Comparison of ENCODE assay signal across 31 mouse cellular contexts in the genomic region with DNA sequence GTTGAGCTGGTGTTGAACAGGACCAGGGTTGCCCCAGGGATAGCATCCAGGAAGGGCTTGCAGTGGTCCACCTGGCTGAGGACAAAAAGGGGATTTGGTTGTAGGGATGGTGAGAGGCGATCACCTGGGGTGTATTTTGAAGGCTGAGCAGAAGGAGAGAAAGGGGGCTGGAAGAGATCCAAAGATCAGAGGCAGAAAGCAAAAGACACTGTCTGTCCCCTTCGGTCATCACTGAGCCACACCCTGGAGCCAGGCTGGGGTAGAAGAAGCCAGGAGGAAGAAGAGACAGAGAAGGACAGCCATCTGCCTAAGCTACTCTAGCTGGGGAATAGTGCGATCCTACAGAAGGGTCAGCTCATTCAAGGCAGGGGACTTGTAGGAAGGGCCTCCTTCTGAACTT. TPM values are rescaled to one million over a fixed set of nuclear protein-coding genes. Genes with fewer than 3 reads are reported as not detected.
A peak's percentile ranks its signal among the peaks of the same experiment; 100 is the strongest.
DNase-seq lines count a peak whose midpoint lies in the region; ATAC-seq and TF ChIP-seq lines count a peak whose summit lies in the region.
"Had no signal": no experiment of that assay in that cellular context is flagged by ENCODE, and none has a peak within 500 bp of the region (broad histone marks: within the 10 kb centered on the region; RNA-seq: fewer than 3 reads in every experiment).

No protein-coding gene starts in this region.

- TF ChIP-seq CTCF in G1E (IDR thresholded peaks at IDR 0.05; ENCODE audit: low read depth, low read length): no peak
- TF ChIP-seq CTCF in hindbrain, postnatal 0 days (IDR thresholded peaks at IDR 0.05; ENCODE audit: low read depth): no peak

- 49% methylated on average over 3 of the region's 3 CpGs for WGBS in heart, embryonic 10.5 days
- 58% methylated on average over 3 of the region's 3 CpGs for WGBS in forebrain, embryonic 14.5 days
- 65% methylated on average over 3 of the region's 3 CpGs for WGBS in hindbrain, postnatal 0 days

- H3K4me3 ChIP-seq in heart, embryonic 10.5 days: no peak overlapping the region
- peak overlapping the region; percentile 8; the same call in 1 of the 2 replicates for H3K4me3 ChIP-seq in G1E (ENCODE audit: low read depth, low read length)
- H3K4me3 ChIP-seq in forebrain, embryonic 14.5 days (ENCODE audit: low read depth, low read length): no peak overlapping the region
- H3K4me3 ChIP-seq in hindbrain, postnatal 0 days (ENCODE audit: low read length): no peak overlapping the region
- H3K4me3 ChIP-seq: kidney, embryonic 15.5 days; limb, embryonic 12.5 days; midbrain, embryonic 12.5 days had no signal

- no peak for ATAC-seq in G1E (ENCODE audit: extremely low read depth, insufficient number of reproducible peaks, low FRiP score, poor library complexity, severe bottlenecking)
- ATAC-seq in forebrain, embryonic 14.5 days: no peak
- no peak for ATAC-seq in hindbrain, postnatal 0 days
- ATAC-seq: Patski had no signal

- peaks cover 27% of the 10 kb centered on the region; the same call in 1 of the 2 replicates for H3K27me3 ChIP-seq in heart, embryonic 10.5 days (ENCODE audit: insufficient read depth, poor library complexity, severe bottlenecking)
- peaks cover 17% of the 10 kb centered on the region for H3K27me3 ChIP-seq in G1E (ENCODE audit: insufficient read depth, low read length)
- H3K27me3 ChIP-seq in forebrain, embryonic 14.5 days (replicated peaks; ENCODE audit: control insufficient read depth, insufficient read depth, low read length): no peaks in the 10 kb centered on the region
- H3K27me3 ChIP-seq in hindbrain, postnatal 0 days (ENCODE audit: insufficient read depth, low read length): no peaks in the 10 kb centered on the region
- H3K27me3 ChIP-seq: kidney, embryonic 15.5 days; limb, embryonic 12.5 days; midbrain, embryonic 12.5 days had no signal

- no peaks in the 10 kb centered on the region for H3K9me3 ChIP-seq in heart, embryonic 10.5 days
- H3K9me3 ChIP-seq in G1E (replicated peaks): peaks cover 5% of the 10 kb centered on the region
- H3K9me3 ChIP-seq in forebrain, embryonic 14.5 days (replicated peaks; ENCODE audit: control insufficient read depth, low read length): no peaks in the 10 kb centered on the region
- H3K9me3 ChIP-seq in hindbrain, postnatal 0 days (ENCODE audit: low read length): no peaks in the 10 kb centered on the region
- H3K9me3 ChIP-seq: kidney, embryonic 15.5 days; limb, embryonic 12.5 days; midbrain, embryonic 12.5 days had no signal

- peaks cover 43% of the 10 kb centered on the region for H3K4me1 ChIP-seq in heart, embryonic 10.5 days
- peaks cover 58% of the 10 kb centered on the region for H3K4me1 ChIP-seq in G1E (ENCODE audit: insufficient read depth, low read depth, low read length)
- peaks cover 22% of the 10 kb centered on the region for H3K4me1 ChIP-seq in forebrain, embryonic 14.5 days (ENCODE audit: control insufficient read depth, insufficient read depth, low read length)
- peaks cover 34% of the 10 kb centered on the region for H3K4me1 ChIP-seq in hindbrain, postnatal 0 days (ENCODE audit: insufficient read depth, low read length)

- H3K4me2 ChIP-seq in forebrain, embryonic 14.5 days (ENCODE audit: low read length): no peak overlapping the region
- no peak overlapping the region for H3K4me2 ChIP-seq in hindbrain, postnatal 0 days (ENCODE audit: low read depth, low read length)
- H3K4me2 ChIP-seq: kidney, embryonic 15.5 days; limb, embryonic 12.5 days; midbrain, embryonic 12.5 days had no signal

- H3K36me3 ChIP-seq in heart, embryonic 10.5 days: no peaks in the 10 kb centered on the region
- no peaks in the 10 kb centered on the region for H3K36me3 ChIP-seq in G1E (replicated peaks)
- no peaks in the 10 kb centered on the region for H3K36me3 ChIP-seq in forebrain, embryonic 14.5 days (ENCODE audit: control insufficient read depth, insufficient read depth, low read length)
- no peaks in the 10 kb centered on the region for H3K36me3 ChIP-seq in hindbrain, postnatal 0 days (ENCODE audit: insufficient read depth, low read length)
- H3K36me3 ChIP-seq: kidney, embryonic 15.5 days; limb, embryonic 12.5 days; midbrain, embryonic 12.5 days had no signal

- no peak overlapping the region for H3K9ac ChIP-seq in forebrain, embryonic 14.5 days (ENCODE audit: low read length)
- no peak overlapping the region for H3K9ac ChIP-seq in hindbrain, postnatal 0 days (replicated peaks; ENCODE audit: low read length)
- H3K9ac ChIP-seq: kidney, embryonic 15.5 days; limb, embryonic 12.5 days; midbrain, embryonic 12.5 days had no signal

- no peak for DNase-seq in heart, embryonic 10.5 days (ENCODE audit: low spot score)
- DNase-seq in heart, adult 18-20 months: no peak
- DNase-seq in G1E (ENCODE audit: low spot score): no peak
- DNase-seq in forebrain, embryonic 14.5 days (ENCODE audit: low spot score): no peak
- DNase-seq in hindbrain, postnatal 0 days (ENCODE audit: low spot score): no peak
- no peak for DNase-seq in adrenal gland, postnatal 10 days
- DNase-seq in thymus, postnatal 10 days (ENCODE audit: low spot score in 2 of 2): no peak
- DNase-seq in adrenal gland, adult (ENCODE audit: inconsistent age in 2 of 2, low spot score in 1 of 2): no peak
- DNase-seq: adrenal gland, adult 8-10 months; cerebellum, adult 8-10 months; gastrocnemius, postnatal 36 days; heart, postnatal 10 days; kidney, adult 11 months; kidney, postnatal 36 days; layer of hippocampus, postnatal 36 days; lung, postnatal 10 days had no signal

- peak overlapping the region; percentile 42; the same call in 1 of the 2 replicates for H3K27ac ChIP-seq in heart, embryonic 10.5 days
- peak overlapping the region; percentile 80 for H3K27ac ChIP-seq in forebrain, embryonic 14.5 days (ENCODE audit: low read depth, low read length)
- H3K27ac ChIP-seq in hindbrain, postnatal 0 days: peak overlapping the region; percentile 69
- H3K27ac ChIP-seq: kidney, embryonic 15.5 days; limb, embryonic 12.5 days; midbrain, embryonic 12.5 days; stomach, postnatal 0 days had no signal

RNA-seq across cellular contexts. Expression of a gene that starts 28.6 kb away (rescaled TPM):
- polyA plus RNA-seq in heart, embryonic 10.5 days (2016; fragmentation: Nextera tagmentation; extraction: Ambion mirVana): 4.6 and 5.4 TPM in 2 replicates
- total RNA-seq in heart, adult 18-20 months (2021): 1 to 10 TPM in 1 of 2 experiments, under 1 TPM in 1; 0.77 to 2.6 TPM
- total RNA-seq in G1E (2014; fragmentation: Nextera tagmentation): 46.2 and 51.9 TPM in 2 replicates
- 11.3 and 13.2 TPM in 2 replicates for total RNA-seq in G1E (2017)
- 32.5 and 36.7 TPM in 2 replicates for polyA plus RNA-seq in G1E (2012)
- polyA plus RNA-seq in forebrain, embryonic 14.5 days (2014; fragmentation: Nextera tagmentation; extraction: Ambion mirVana): 52.4 and 61.5 TPM in 2 replicates
- 144 and 155 TPM in 2 replicates for total RNA-seq in hindbrain, postnatal 0 days (2014; rRNA removed)
- polyA plus RNA-seq in hindbrain, postnatal 0 days (2015; fragmentation: Nextera tagmentation; extraction: Ambion mirVana): 22.6 and 26.8 TPM in 2 replicates
- total RNA-seq in adrenal gland, postnatal 10 days (2021): 1 to 10 TPM; 4.0 to 5.0 TPM

RNA-seq across cellular contexts. Expression of a gene that starts 50.0 kb away (rescaled TPM):
- 1.3 and 1.6 TPM in 2 replicates for polyA plus RNA-seq in heart, embryonic 10.5 days (2016; fragmentation: Nextera tagmentation; extraction: Ambion mirVana)
- total RNA-seq in heart, adult 18-20 months (2021): 10 to 100 TPM; 16.4 to 18.1 TPM
- total RNA-seq in G1E (2014; fragmentation: Nextera tagmentation): not detected in 2 replicates
- total RNA-seq in G1E (2017): under 0.01 and 0.11 TPM in 2 replicates
- not detected in 2 replicates for polyA plus RNA-seq in G1E (2012)
- 0.08 and 0.46 TPM in 2 replicates for polyA plus RNA-seq in forebrain, embryonic 14.5 days (2014; fragmentation: Nextera tagmentation; extraction: Ambion mirVana)
- 1.9 and 4.1 TPM in 2 replicates for total RNA-seq in hindbrain, postnatal 0 days (2014; rRNA removed)
- 0.53 and 0.69 TPM in 2 replicates for polyA plus RNA-seq in hindbrain, postnatal 0 days (2015; fragmentation: Nextera tagmentation; extraction: Ambion mirVana)
- 10 to 100 TPM in 1 of 2 experiments, 1 to 10 TPM in 1; 8.6 to 30.5 TPM for total RNA-seq in adrenal gland, postnatal 10 days (2021)
- total RNA-seq: common myeloid progenitor, adult 5-6 weeks; megakaryocyte progenitor cell, adult 5-6 weeks; neutrophil, adult 5-6 weeks had no signal
- polyA plus RNA-seq: Patski; stomach, postnatal 0 days had no signal

RNA-seq across cellular contexts. Expression of a gene that starts 51.9 kb away (rescaled TPM):
- not detected in 2 replicates for polyA plus RNA-seq in heart, embryonic 10.5 days (2016; fragmentation: Nextera tagmentation; extraction: Ambion mirVana)
- not detected for total RNA-seq in heart, adult 18-20 months (2021)
- total RNA-seq in G1E (2014; fragmentation: Nextera tagmentation) (not detected in 2 replicates), G1E (2017) (not detected in 2 replicates)
- 0.25 TPM in 1 of 2 replicates, not detected in the other for polyA plus RNA-seq in G1E (2012)
- not detected in 2 replicates for polyA plus RNA-seq in forebrain, embryonic 14.5 days (2014; fragmentation: Nextera tagmentation; extraction: Ambion mirVana)
- total RNA-seq in hindbrain, postnatal 0 days (2014; rRNA removed): not detected in 2 replicates
- 0.38 and 0.47 TPM in 2 replicates for polyA plus RNA-seq in hindbrain, postnatal 0 days (2015; fragmentation: Nextera tagmentation; extraction: Ambion mirVana)
- not detected for total RNA-seq in adrenal gland, postnatal 10 days (2021)
- total RNA-seq: adrenal gland, adult 8-10 months; common myeloid progenitor, adult 5-6 weeks; ES-E14; gastrocnemius, postnatal 36 days; heart, postnatal 10 days; layer of hippocampus, adult 8-10 months; layer of hippocampus, postnatal 36 days; megakaryocyte progenitor cell, adult 5-6 weeks; monocyte, adult 5-6 weeks; neutrophil, adult 5-6 weeks had no signal
- polyA plus RNA-seq: embryonic facial prominence, embryonic 11.5 days; kidney, embryonic 15.5 days; limb, embryonic 12.5 days; liver, embryonic 16.5 days; midbrain, embryonic 12.5 days; Patski; thymus, postnatal 0 days; urinary bladder, adult 2 months had no signal
